Mouse (Mus musculus) MEL (cell line): ENCODE results near the gene Acap1.

Source experiments
- ELF1 ChIP-seq: IDR thresholded peaks from 2 replicates; pipeline ENCODE4 v1.6.1; 2014; ENCODE audit warnings: low read depth, mild to moderate bottlenecking, inconsistent platforms, low read length, improper control_type of control experiment, moderate library complexity
- ETS1 ChIP-seq: IDR thresholded peaks from 2 replicates; pipeline ENCODE4 v1.6.1; 2012; ENCODE audit warnings: low read depth, mild to moderate bottlenecking, inconsistent platforms, low read length, improper control_type of control experiment, moderate library complexity
- HCFC1 ChIP-seq: IDR thresholded peaks from 2 replicates; pipeline ENCODE4 v1.6.1; 2012; ENCODE audit warnings: low read depth, mild to moderate bottlenecking, inconsistent platforms, low read length, improper control_type of control experiment, moderate library complexity
- JUND ChIP-seq: IDR thresholded peaks from 2 replicates; pipeline ENCODE4 v1.6.1; 2011; ENCODE audit warnings: low read depth, mild to moderate bottlenecking, improper control_type of control experiment, low read length
- MAX ChIP-seq: IDR thresholded peaks from 2 replicates; pipeline ENCODE4 v1.6.1; 2011; ENCODE audit warnings: low read length, improper control_type of control experiment
- MAZ ChIP-seq: IDR thresholded peaks from 2 replicates; pipeline ENCODE4 v1.6.1; 2012; ENCODE audit warnings: low read depth, mild to moderate bottlenecking, inconsistent platforms, low read length, improper control_type of control experiment
- NELFE ChIP-seq: IDR thresholded peaks from 2 replicates; pipeline ENCODE4 v1.6.1; 2011; ENCODE audit warnings: low read depth, low read length, improper control_type of control experiment
- NRF1 ChIP-seq: IDR thresholded peaks from 2 replicates; pipeline ENCODE4 v1.6.1; 2014; ENCODE audit warnings: low read depth, mild to moderate bottlenecking, inconsistent platforms, low read length, improper control_type of control experiment, moderate library complexity; ENCODE audit not compliant: poor library complexity, insufficient read depth, severe bottlenecking
- POLR2A ChIP-seq, 2 experiments: IDR thresholded peaks; 2 replicates each; pipeline ENCODE4 v1.6.1; 2011 to 2012; ENCODE audit warnings: low read length in 2 of 2, mild to moderate bottlenecking in 2 of 2, control low read depth in 1 of 2, improper control_type of control experiment in 1 of 2, low read depth in 1 of 2, moderate library complexity in 1 of 2; ENCODE audit not compliant: control insufficient read depth in 1 of 2, insufficient read depth in 1 of 2, poor library complexity in 1 of 2
- TAL1 ChIP-seq: IDR thresholded peaks from 2 replicates; pipeline ENCODE4 v1.6.1; 2012; ENCODE audit warnings: mild to moderate bottlenecking, inconsistent platforms, low read length, moderate library complexity, mixed read lengths
- USF1 ChIP-seq: IDR thresholded peaks from 2 replicates; pipeline ENCODE4 v1.6.1; 2014; ENCODE audit warnings: low read depth, mild to moderate bottlenecking, inconsistent platforms, low read length, improper control_type of control experiment, moderate library complexity
- ZKSCAN1 ChIP-seq: IDR thresholded peaks from 2 replicates; pipeline ENCODE4 v1.6.1; 2012; ENCODE audit warnings: low read depth, mild to moderate bottlenecking, inconsistent platforms, low read length, improper control_type of control experiment, moderate library complexity

- TF ChIP-seq MAZ: no peak
- TF ChIP-seq USF1: no peak
- TF ChIP-seq TAL1: no peak
- no peak for TF ChIP-seq ELF1
- TF ChIP-seq POLR2A (IDR thresholded peaks at IDR 0.05; ENCODE audit: control insufficient read depth in 1 of 2, insufficient read depth in 1 of 2, low read depth in 1 of 2, low read length in 2 of 2, poor library complexity in 1 of 2): no peak
- TF ChIP-seq HCFC1: no peak
- TF ChIP-seq NELFE: no peak
- no peak for TF ChIP-seq MAX
- TF ChIP-seq ZKSCAN1: no peak
- no peak for TF ChIP-seq NRF1
- TF ChIP-seq ETS1: no peak
- TF ChIP-seq JUND: no peak
Measured at GRCm38 (mm10) chr11:69864138-69864860, 31.0 kb downstream of the Acap1 start.
